Mouse (Mus musculus): ENCODE measurements around the gene Ckap4. TPM values are rescaled to one million over a fixed set of nuclear protein-coding genes. Genes with fewer than 3 reads are reported as not detected.

The Ckap4 gene
- polyA plus RNA-seq, 1 experiment from 2014 or later: 75.2 TPM

Other genes starting within 250 kb of the Ckap4 start
- gene Nuak1, start 93.5 kb downstream of the Ckap4 start, polyA plus RNA-seq (2015; fragmentation: Nextera tagmentation; extraction: Ambion mirVana): 3.1 TPM in 2 replicates
- 32.9 and 33.3 TPM in 2 replicates for gene Tcp11l2, start 42.6 kb upstream of the Ckap4 start, polyA plus RNA-seq (2015; fragmentation: Nextera tagmentation; extraction: Ambion mirVana)
- 8.0 and 8.9 TPM in 2 replicates for gene Polr3b, start 88.2 kb upstream of the Ckap4 start, polyA plus RNA-seq (2015; fragmentation: Nextera tagmentation; extraction: Ambion mirVana)
- 0.04 TPM in 1 of 2 replicates, not detected in the other for gene Rfx4, start 222.0 kb upstream of the Ckap4 start, polyA plus RNA-seq (2015; fragmentation: Nextera tagmentation; extraction: Ambion mirVana)

All from heart, embryonic 15.5 days (tissue).